Mouse (Mus musculus) C2C12 (cell line): ENCODE measurements at regions not wholly inside any gene's neighbourhood (a gene's known extent, or its start where the extent isn't known, plus 50 kb on each side); places are given as distances from the start of the nearest gene placed in this dataset.

Source experiments
- CEBPB ChIP-seq: IDR thresholded peaks from one replicate; pipeline ENCODE4 v1.6.1; 2011; ENCODE audit warnings: low read depth, mild to moderate bottlenecking, control low read depth, moderate library complexity
- CTCF ChIP-seq: IDR thresholded peaks from one replicate; pipeline ENCODE4 v1.5.1; 2011; ENCODE audit not compliant: control insufficient read depth, insufficient read depth, insufficient read length
- MAX ChIP-seq: IDR thresholded peaks from one replicate; pipeline ENCODE4 v1.6.1; 2011; ENCODE audit warnings: mild to moderate bottlenecking, control low read depth
- MYOD1 ChIP-seq: IDR thresholded peaks from one replicate; pipeline ENCODE4 v1.6.1; 2011; ENCODE audit warnings: low read depth; ENCODE audit not compliant: control insufficient read depth, insufficient read length
- USF1 ChIP-seq: IDR thresholded peaks from one replicate; pipeline ENCODE4 v1.6.1; 2011; ENCODE audit warnings: low read depth, mild to moderate bottlenecking, control low read depth, moderate library complexity

- TF ChIP-seq CTCF (no peak), MAX (no peak), CEBPB (no peak), MYOD1 (no peak), USF1 (no peak)
Measured at GRCm38 (mm10) chr6:52476907-52477306, 163.3 kb downstream of the Hibadh start.
